Mouse (Mus musculus) embryonic facial prominence, embryonic 13.5 days (tissue): ENCODE measurements around the gene Rbm41. TPM values are rescaled to one million over a fixed set of nuclear protein-coding genes. Genes with fewer than 3 reads are reported as not detected.

Experiments used
- ATAC-seq: fragments of 200-750 bp; cut with Nextera tagmentation; 2 replicates; pipeline ENCODE4 v1.8.0; 2017; ENCODE audit warnings: low read depth; ENCODE audit not compliant: insufficient number of reproducible peaks, insufficient read depth, low FRiP score, low TSS enrichment
- H3K27ac ChIP-seq: fragments of 300-500 bp; sonication (generic); 2 replicates; pipeline ENCODE4 v1.5.1; 2015; ENCODE audit warnings: moderate library complexity, mild to moderate bottlenecking, inconsistent platforms
- H3K27me3 ChIP-seq: fragments of 300-500 bp; sonication (generic); 2 replicates; pipeline ENCODE4 v1.6.1; 2015; ENCODE audit warnings: mild to moderate bottlenecking, inconsistent platforms
- H3K36me3 ChIP-seq: fragments of 300-500 bp; sonication (generic); 2 replicates; pipeline ENCODE4 v1.6.1; 2015; ENCODE audit warnings: mild to moderate bottlenecking, inconsistent platforms
- H3K4me1 ChIP-seq: fragments of 300-500 bp; sonication (generic); 2 replicates; pipeline ENCODE4 v1.6.1; 2015; ENCODE audit warnings: inconsistent platforms
- H3K4me2 ChIP-seq: fragments of 300-500 bp; sonication (generic); 2 replicates; pipeline ENCODE4 v1.6.1; 2015; ENCODE audit warnings: moderate library complexity, mild to moderate bottlenecking, inconsistent platforms
- H3K4me3 ChIP-seq: fragments of 300-500 bp; sonication (generic); 2 replicates; pipeline ENCODE4 v1.5.1; 2015; ENCODE audit warnings: mild to moderate bottlenecking, inconsistent platforms
- H3K9ac ChIP-seq: fragments of 300-500 bp; sonication (generic); 2 replicates; pipeline ENCODE4 v1.6.1; 2015; ENCODE audit warnings: mild to moderate bottlenecking, inconsistent platforms
- H3K9me3 ChIP-seq: fragments of 300-500 bp; sonication (generic); 2 replicates; pipeline ENCODE4 v1.6.1; 2016; ENCODE audit warnings: inconsistent platforms
- WGBS: fragments of 180-500 bp; shearing (Covaris S2); methylation state at CpG from one replicate; pipeline ENCODE4 v1.1.7; 2015; ENCODE audit warnings: mixed read lengths; 5-methylcytosine and 5-hydroxymethylcytosine counted together
- polyA plus RNA-seq: library from polyadenylated mRNA; unstranded; fragments of >200 nt; fragmentation: Nextera tagmentation; extraction: Ambion mirVana; gene quantifications from 2 replicates; pipeline ENCODE4 v1.2.1, GENCODE M21; 2015

The Rbm41 gene
- polyA plus RNA-seq: 5.2 and 5.7 TPM in 2 replicates

DNA sequence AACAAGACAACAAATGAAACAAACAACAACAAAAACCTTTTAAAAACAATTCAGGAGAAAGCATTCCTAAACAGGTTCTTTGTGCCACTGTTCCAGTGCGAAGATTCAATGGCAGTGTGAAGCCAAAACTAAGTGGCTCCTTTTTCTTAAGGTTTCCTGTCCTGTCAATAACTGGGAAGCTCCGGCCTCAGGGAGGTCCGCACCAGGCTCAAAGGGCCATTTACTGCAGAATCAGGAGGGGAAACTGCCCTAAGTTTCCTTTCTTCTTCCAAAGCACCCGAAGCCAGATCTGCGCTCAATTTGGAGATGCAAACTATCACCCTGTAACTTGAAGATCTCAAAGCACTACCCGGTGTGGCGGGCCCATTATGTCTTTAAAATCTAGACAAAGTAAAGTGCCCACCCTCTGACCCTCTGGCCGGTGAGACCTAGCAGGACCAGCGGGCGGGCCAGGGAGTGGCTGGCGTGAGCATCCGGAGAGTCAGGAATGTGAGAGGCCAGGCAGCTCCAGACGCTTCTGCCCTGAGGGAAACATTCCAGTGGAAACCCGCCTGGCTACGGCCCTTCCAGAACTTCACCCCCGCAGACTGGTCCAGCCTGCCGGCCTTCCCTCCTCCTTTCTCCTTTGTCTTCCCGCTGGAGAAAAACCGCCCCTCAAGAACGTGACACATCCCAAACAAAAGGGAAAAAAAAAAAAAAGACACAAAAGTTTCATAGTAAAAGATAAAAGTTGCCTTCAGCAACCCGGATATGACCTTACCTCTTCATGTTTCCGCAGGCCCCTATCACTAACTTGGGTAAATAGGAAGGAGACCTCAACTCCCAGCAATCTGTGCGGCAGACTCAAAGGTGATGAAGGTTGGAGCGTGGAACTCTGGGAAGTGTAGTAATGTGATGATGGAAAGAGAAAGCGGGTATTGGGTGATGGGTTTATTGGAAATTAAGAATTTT lies at the start of gene Rbm41:
Gene Rbm41 (minus strand): TSS at position 856 of the 951 bp plus-strand sequence.
- Histone ChIP-seq H3K27me3 (peaks cover 21% of the 10 kb centered on the region), H3K4me3 (peak within 1 kb of the TSS; percentile 56), H3K4me2 (peak within 1 kb of the TSS; percentile 57), H3K36me3 (peaks cover 8% of the 10 kb centered on the region), H3K27ac (0 out of 2 replicates have a peak within 1 kb of the TSS, but pooled peaks have one; percentile 11), H3K9ac (peak within 1 kb of the TSS; percentile 82), H3K9me3 (no peaks in the 10 kb centered on the region), H3K4me1 (no peaks in the 10 kb centered on the region)
- 21% methylated on average over 25 of the region's 25 CpGs for WGBS
- ATAC-seq: 0 out of 2 replicates have a peak, but pooled peaks have one; percentile 71

DNA sequence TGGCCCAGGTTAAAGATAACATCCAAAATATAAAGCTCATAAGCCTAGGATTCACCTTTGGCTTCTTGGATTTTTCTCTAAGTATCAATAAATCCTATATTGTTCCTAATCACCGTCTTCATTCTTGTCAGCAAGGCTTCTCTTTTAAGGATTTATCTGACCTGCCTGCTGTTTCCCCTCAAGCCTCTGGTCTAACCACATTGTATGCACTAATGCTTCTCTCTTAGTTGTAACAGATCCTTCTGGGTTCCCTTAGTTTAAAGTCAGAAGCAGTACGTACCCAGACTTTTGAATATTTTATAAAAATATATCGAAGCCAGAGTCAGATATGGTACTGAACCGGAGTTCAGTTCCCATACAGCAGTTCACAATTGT lies 283 bp upstream of the Rbm41 start:
- no peak overlapping the region for H3K27ac ChIP-seq
- H3K9me3 ChIP-seq: no peaks in the 10 kb centered on the region
- no peak overlapping the region for H3K9ac ChIP-seq
- peak overlapping the region; percentile 56 for H3K4me3 ChIP-seq
- peak overlapping the region; percentile 27; the same call in 1 of the 2 replicates for H3K4me2 ChIP-seq
- peaks cover 4% of the 10 kb centered on the region for H3K36me3 ChIP-seq
- WGBS: 78% methylated on average over 4 of the region's 4 CpGs
- H3K27me3 ChIP-seq: peaks cover 24% of the 10 kb centered on the region
- ATAC-seq: no peak
- H3K4me1 ChIP-seq: no peaks in the 10 kb centered on the region

DNA sequence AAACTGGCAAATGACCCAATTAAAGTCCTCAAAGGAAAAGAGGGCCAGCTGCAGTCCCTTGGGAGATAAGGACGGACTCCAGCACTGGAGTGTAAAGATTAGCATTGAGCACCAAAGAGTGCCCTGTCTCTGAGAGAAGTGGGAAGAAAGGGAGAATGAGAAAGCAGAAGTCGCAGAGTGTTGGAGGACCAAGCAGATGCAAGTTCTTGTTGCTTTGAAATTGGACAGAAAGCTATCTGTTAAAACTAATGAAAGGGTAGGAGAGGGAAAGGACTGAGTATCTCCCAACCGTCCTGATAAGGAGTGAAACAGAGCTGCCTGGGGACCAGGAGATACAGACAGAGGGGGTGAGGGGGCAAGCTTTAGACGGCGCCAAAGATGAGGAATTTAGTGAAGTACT lies 16.3 kb downstream of the Rbm41 start:
- Histone ChIP-seq H3K27ac (no peak overlapping the region), H3K36me3 (no peaks in the 10 kb centered on the region), H3K4me2 (no peak overlapping the region), H3K9ac (no peak overlapping the region), H3K4me3 (no peak overlapping the region), H3K9me3 (no peaks in the 10 kb centered on the region), H3K27me3 (peaks cover 6% of the 10 kb centered on the region; the same call in 1 of the 2 replicates), H3K4me1 (no peaks in the 10 kb centered on the region)
- 86% methylated on average over 5 of the region's 5 CpGs for WGBS
- ATAC-seq: no peak

DNA sequence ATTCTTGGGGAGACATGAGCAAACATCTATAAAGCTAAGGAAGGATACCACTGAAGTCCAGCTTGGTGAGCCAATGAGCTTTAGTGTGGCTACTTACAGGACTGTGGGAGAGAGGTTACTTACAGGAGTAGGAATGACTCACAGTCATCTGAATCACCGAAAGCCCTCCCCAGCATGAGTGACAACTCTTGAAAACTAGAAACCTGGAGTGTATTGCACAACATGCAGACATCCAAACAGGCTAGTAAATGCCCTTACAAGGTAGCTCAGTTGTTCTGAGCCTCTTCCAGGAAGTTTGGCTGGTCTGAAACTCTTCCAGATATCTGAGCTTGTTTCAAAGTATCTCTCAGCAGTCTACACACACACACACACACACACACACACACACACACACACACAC lies 64.9 kb downstream of the Rbm41 start:
- 73% methylated on average over 1 of the region's 1 CpGs for WGBS
- Histone ChIP-seq H3K9ac (no peak overlapping the region), H3K9me3 (no peaks in the 10 kb centered on the region), H3K36me3 (no peaks in the 10 kb centered on the region), H3K27me3 (peaks cover 4% of the 10 kb centered on the region; the same call in 1 of the 2 replicates), H3K4me2 (no peak overlapping the region), H3K27ac (no peak overlapping the region), H3K4me3 (no peak overlapping the region), H3K4me1 (no peaks in the 10 kb centered on the region)
- ATAC-seq: no peak

DNA sequence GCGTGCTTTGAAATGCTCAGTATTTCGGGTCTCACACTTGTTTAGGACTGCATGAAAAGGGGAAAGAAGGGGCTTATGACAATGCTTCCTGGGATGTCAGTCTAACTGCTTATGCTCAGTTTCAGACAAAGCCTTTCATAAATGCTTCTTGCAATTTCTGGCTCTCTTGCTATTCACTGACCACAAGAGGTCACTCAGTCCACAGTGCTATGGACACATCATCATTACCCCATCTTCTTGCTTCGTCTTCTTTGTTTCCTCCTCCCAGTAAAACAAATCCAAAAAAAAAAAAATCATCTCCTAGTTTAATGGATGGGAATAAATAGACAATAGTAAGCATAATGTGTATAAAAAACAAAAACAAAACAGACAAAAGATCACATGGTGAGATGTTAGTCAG lies 65.9 kb downstream of the Rbm41 start:
- H3K4me3 ChIP-seq: no peak overlapping the region
- no peak for ATAC-seq
- no peaks in the 10 kb centered on the region for H3K36me3 ChIP-seq
- H3K27me3 ChIP-seq: peaks cover 4% of the 10 kb centered on the region; the same call in 1 of the 2 replicates
- WGBS: 74% methylated on average over 3 of the region's 3 CpGs
- no peak overlapping the region for H3K4me2 ChIP-seq
- no peaks in the 10 kb centered on the region for H3K4me1 ChIP-seq
- H3K9ac ChIP-seq: no peak overlapping the region
- H3K27ac ChIP-seq: no peak overlapping the region
- H3K9me3 ChIP-seq: no peaks in the 10 kb centered on the region

DNA sequence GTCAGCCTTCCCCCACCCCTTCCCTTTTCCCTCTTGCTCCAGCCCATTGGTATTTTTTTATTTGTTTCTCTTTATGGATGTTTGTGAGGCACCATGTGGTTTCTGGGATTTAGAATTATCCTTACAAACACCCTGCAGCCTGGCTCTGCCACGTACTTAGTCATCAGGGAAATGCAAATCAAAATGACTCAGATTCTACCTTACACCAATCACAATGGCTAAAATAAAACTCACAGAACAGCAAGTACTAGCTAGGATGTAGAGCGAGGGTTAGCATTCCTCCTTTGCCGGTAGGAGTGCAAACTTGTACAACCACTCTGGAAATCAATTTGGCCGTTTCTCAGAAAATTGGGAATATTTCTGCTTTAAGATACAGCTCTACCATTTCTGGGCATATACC lies 77.8 kb downstream of the Rbm41 start:
- no peaks in the 10 kb centered on the region for H3K9me3 ChIP-seq
- no peak for ATAC-seq
- WGBS: 85% methylated on average over 4 of the region's 4 CpGs

DNA sequence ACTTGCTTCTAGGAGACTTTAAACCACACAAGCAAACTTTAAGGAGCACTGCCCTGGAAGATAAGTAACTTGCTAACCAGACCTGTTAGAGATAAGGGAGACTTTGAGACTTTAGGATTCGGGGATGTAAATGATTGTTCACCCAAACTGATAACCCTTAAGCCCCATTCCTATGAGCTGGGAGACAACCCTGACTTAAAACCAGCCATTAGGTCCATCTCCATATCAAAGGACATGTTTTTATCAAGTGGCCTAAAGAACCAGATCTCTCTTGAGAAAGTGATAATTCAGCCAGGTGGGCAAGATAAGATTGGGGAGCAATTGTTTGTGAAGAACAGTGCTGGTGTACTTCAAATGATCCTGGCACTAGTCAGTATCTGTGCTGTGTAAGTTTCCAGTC lies 107.0 kb downstream of the Rbm41 start:
- WGBS: 66% methylated on average over 1 of the region's 1 CpGs
- Histone ChIP-seq H3K27me3 (0 out of 2 replicates have a peak, but pooled peaks cover 9% of the 10 kb centered on the region), H3K36me3 (no peaks in the 10 kb centered on the region), H3K9me3 (no peaks in the 10 kb centered on the region), H3K9ac (no peak overlapping the region), H3K4me2 (no peak overlapping the region), H3K27ac (no peak overlapping the region), H3K4me3 (no peak overlapping the region), H3K4me1 (no peaks in the 10 kb centered on the region)
- ATAC-seq: no peak

More for the DNA sequence above, 77.8 kb downstream of the Rbm41 start:
- no peak overlapping the region for H3K9ac ChIP-seq
- H3K4me3 ChIP-seq: no peak overlapping the region
- H3K4me2 ChIP-seq: no peak overlapping the region
- no peak overlapping the region for H3K27ac ChIP-seq
- no peaks in the 10 kb centered on the region for H3K36me3 ChIP-seq
- peaks cover 3% of the 10 kb centered on the region for H3K27me3 ChIP-seq
- no peaks in the 10 kb centered on the region for H3K4me1 ChIP-seq

DNA sequence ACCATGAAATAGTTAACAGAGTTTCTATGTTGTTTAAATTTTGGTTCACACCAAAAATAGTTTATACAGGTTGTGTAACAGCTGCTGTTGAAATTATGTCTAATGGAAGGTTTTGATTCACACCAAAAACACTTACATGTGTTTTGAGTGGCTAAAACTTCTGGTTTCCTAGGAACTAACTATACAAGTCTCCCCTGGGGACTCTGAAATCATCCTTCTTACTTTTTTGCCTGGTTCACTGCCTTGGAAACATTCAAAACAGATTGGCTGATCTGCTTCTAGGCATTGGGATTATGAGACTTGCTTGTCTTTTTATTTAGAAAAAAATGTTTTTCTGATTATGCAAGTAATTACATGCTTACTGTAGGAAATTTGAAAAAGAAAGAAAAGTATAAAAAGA lies 115.2 kb downstream of the Rbm41 start:
- H3K27me3 ChIP-seq: peaks cover 20% of the 10 kb centered on the region
- no peak overlapping the region for H3K27ac ChIP-seq
- H3K4me2 ChIP-seq: no peak overlapping the region
- no peak overlapping the region for H3K9ac ChIP-seq
- H3K4me1 ChIP-seq: no peaks in the 10 kb centered on the region
- no peaks in the 10 kb centered on the region for H3K36me3 ChIP-seq
- no peaks in the 10 kb centered on the region for H3K9me3 ChIP-seq
- no peak for ATAC-seq
- H3K4me3 ChIP-seq: no peak overlapping the region

DNA sequence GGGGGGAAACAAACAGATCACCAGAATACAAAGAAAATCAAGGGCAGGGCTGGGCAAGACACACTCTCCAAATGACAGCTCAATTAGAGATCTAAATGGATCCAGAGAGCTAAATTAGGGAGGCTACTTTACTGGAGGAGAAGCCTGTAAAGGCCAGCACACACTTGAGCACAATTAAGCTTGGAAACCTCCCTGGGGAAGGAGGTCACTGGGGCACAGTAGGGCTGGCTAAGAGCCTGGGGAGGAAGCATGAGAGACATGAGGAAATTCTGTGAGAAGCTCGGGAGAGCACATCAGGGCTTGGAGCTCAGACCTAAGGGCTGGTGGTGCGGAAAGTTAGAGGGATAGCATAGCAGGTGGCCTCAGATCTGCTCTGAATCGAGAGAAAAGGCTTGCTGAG lies 120.5 kb downstream of the Rbm41 start:
- Histone ChIP-seq H3K4me1 (no peaks in the 10 kb centered on the region), H3K9me3 (no peaks in the 10 kb centered on the region), H3K4me2 (no peak overlapping the region), H3K27ac (no peak overlapping the region), H3K36me3 (no peaks in the 10 kb centered on the region), H3K9ac (no peak overlapping the region), H3K27me3 (peaks cover 30% of the 10 kb centered on the region), H3K4me3 (no peak overlapping the region)
- 39% methylated on average over 3 of the region's 3 CpGs for WGBS
- no peak for ATAC-seq

DNA sequence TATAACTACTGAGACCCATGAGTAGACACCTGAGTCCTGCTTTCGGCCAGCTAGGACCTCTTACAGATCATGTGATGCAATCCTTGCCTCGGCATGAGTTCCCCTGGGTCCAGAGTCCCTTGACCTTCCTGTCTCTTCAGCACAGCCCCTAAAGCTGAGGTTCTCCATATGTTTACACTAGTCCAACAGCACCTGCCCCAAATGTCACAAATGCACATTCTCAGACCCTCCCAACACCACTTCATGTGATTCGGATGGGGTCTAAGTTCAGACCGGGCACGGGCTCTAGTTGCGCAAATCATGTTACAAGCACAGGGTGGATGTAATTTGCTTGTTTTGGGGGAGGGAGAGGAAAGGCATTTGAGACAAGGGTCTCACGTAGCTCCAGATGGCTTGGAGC lies 121.3 kb downstream of the Rbm41 start:
- no peak overlapping the region for H3K9ac ChIP-seq
- H3K9me3 ChIP-seq: no peaks in the 10 kb centered on the region
- no peak overlapping the region for H3K4me3 ChIP-seq
- H3K4me2 ChIP-seq: no peak overlapping the region
- no peak overlapping the region for H3K27ac ChIP-seq
- no peaks in the 10 kb centered on the region for H3K36me3 ChIP-seq
- H3K27me3 ChIP-seq: peaks cover 34% of the 10 kb centered on the region
- no peaks in the 10 kb centered on the region for H3K4me1 ChIP-seq
- no peak for ATAC-seq
- 57% methylated on average over 7 of the region's 7 CpGs for WGBS

DNA sequence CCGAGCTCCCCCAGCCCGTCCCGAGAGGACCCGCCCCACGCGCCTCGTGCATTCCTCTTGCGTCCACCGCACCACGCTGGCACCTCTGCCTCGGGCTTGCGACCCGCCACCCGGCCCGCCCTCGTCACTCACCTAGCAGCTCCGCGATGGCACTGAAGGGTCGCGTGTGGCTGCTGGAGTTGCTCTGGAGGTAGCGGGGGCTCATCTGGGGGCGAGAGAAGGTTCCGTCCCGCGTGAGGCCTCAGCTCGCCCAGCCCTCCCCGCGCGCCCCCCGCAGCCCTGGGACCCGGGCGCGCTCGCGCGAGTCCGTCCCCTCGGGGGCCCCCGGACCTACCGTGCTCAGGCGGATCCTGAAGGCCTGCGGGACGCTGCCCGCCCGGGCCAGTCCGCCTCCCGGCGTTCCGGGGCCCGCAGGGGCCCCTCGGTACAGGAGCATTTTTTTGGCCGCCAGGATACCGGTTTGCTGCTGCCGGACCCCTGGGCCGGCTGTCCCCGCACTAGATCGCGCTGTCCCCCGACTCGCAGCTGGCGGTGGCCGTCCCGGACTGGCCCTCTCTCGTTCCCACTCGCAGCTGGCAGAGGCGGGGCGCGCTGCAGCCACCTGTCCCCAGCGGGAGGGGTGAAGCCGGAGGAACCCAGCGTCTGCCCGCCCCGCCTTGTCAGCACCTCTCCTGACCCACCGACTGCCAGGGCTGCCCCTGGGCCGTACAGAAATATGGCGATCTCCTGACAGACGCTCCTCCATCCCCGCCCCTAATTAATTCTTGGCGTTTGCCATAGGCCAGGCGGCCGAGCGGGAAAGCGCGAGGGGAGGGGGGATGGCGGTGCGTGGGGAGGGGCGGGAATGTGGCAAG lies 127.2 kb downstream of the Rbm41 start, which contains the start of gene Morc4:
Gene Morc4 (minus strand): TSS at position 740 of the 854 bp plus-strand sequence.
- Histone ChIP-seq H3K9ac (peak within 1 kb of the TSS; percentile 71), H3K4me3 (peak within 1 kb of the TSS; percentile 58), H3K9me3 (no peaks in the 10 kb centered on the region), H3K4me1 (no peaks in the 10 kb centered on the region), H3K36me3 (no peaks in the 10 kb centered on the region), H3K27me3 (peaks cover 44% of the 10 kb centered on the region), H3K4me2 (peak within 1 kb of the TSS; percentile 65), H3K27ac (no peak within 1 kb of the TSS)
- 30% methylated on average over 84 of the region's 87 CpGs for WGBS
- ATAC-seq: peak; percentile 86
